ENCODE assay signal across 13 mouse cellular contexts in the genomic region with DNA sequence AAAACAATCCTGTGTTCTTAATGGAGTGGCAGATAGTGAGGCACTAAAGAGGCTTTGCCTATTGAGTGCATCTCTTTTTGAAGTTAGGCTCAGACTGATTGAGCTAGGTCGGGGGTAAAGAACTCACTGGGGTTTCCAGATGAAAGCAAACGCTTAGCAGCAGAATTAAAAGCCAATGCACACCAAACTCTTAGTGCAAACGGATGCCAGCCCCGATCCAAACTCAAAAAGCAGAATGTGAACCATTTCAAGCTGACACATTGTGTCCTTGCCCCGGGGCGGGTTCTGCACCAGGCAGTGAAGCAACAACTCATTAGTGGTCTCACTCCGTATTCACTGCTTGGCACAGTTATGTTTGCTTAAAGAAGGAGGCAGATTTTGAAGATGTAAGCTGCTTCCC. TPM values are rescaled to one million over a fixed set of nuclear protein-coding genes. Genes with fewer than 3 reads are reported as not detected.
DNase-seq lines count a peak whose midpoint lies in the region; ATAC-seq and TF ChIP-seq lines count a peak whose summit lies in the region.
"Had no signal": no experiment of that assay in that cellular context is flagged by ENCODE, and none has a peak within 500 bp of the region (broad histone marks: within the 10 kb centered on the region; RNA-seq: fewer than 3 reads in every experiment).

No protein-coding gene starts in this region.

- no peak overlapping the region for H3K4me3 ChIP-seq in forebrain, embryonic 12.5 days (replicated peaks)
- no peak overlapping the region for H3K4me3 ChIP-seq in limb, embryonic 11.5 days (ENCODE audit: low read depth, low read length)
- H3K4me3 ChIP-seq in kidney, adult 2 months (ENCODE audit: insufficient read depth, low read depth, low read length), result no peak overlapping the region
- H3K4me3 ChIP-seq: embryonic facial prominence, embryonic 12.5 days; stomach, embryonic 15.5 days had no signal

- H3K9ac ChIP-seq in forebrain, embryonic 12.5 days, result 0 out of 2 replicates have a peak overlapping the region, but pooled peaks have one; percentile 7
- H3K9ac ChIP-seq in limb, embryonic 11.5 days (ENCODE audit: low read length), result no peak overlapping the region
- H3K9ac ChIP-seq: embryonic facial prominence, embryonic 12.5 days; liver, postnatal 0 days; stomach, embryonic 15.5 days had no signal

- H3K36me3 ChIP-seq in forebrain, embryonic 12.5 days (replicated peaks), result no peaks in the 10 kb centered on the region
- H3K36me3 ChIP-seq in limb, embryonic 11.5 days (ENCODE audit: control insufficient read depth, insufficient read depth, low read length), result no peaks in the 10 kb centered on the region
- no peaks in the 10 kb centered on the region for H3K36me3 ChIP-seq in kidney, adult 2 months (ENCODE audit: control insufficient read depth, insufficient read depth, low read length)
- H3K36me3 ChIP-seq: embryonic facial prominence, embryonic 12.5 days; stomach, embryonic 15.5 days had no signal

- H3K27ac ChIP-seq in forebrain, embryonic 12.5 days, result no peak overlapping the region
- H3K27ac ChIP-seq in limb, embryonic 11.5 days (replicated peaks; ENCODE audit: low read depth, low read length), result no peak overlapping the region
- H3K27ac ChIP-seq in kidney, adult 2 months (ENCODE audit: insufficient read depth, low read depth, low read length), result no peak overlapping the region
- H3K27ac ChIP-seq: embryonic facial prominence, embryonic 12.5 days; stomach, embryonic 15.5 days had no signal

- no peak for TF ChIP-seq POLR2A in kidney, adult 2 months (IDR thresholded peaks at IDR 0.05; ENCODE audit: low read depth, low read length)

- peak overlapping the region; percentile 30; the same call in 1 of the 2 replicates for H3K4me2 ChIP-seq in forebrain, embryonic 12.5 days
- no peak overlapping the region for H3K4me2 ChIP-seq in limb, embryonic 11.5 days (ENCODE audit: low read depth, severe bottlenecking)
- H3K4me2 ChIP-seq: embryonic facial prominence, embryonic 12.5 days; stomach, embryonic 15.5 days had no signal

- DNase-seq in right cerebral cortex, postnatal 4 days, result peak; percentile 13
- DNase-seq in right cerebral cortex, adult 2 months (ENCODE audit: low spot score in 2 of 2), result no peak
- DNase-seq in limb, embryonic 11.5 days (ENCODE audit: low spot score), result peak; percentile 44
- DNase-seq in liver, result no peak
- DNase-seq in kidney, adult 2 months, result no peak
- DNase-seq in thymus, adult 18-20 months, result no peak
- DNase-seq: heart, postnatal 14 days; liver, postnatal 0 days had no signal

- ATAC-seq in forebrain, embryonic 12.5 days (ENCODE audit: low FRiP score), result peak; percentile 61; the same call in 1 of the 2 replicates
- ATAC-seq in limb, embryonic 11.5 days (ENCODE audit: insufficient number of reproducible peaks, low FRiP score, low TSS enrichment, low read depth), result no peak
- no peak for ATAC-seq in granulocyte monocyte progenitor cell, adult 5-6 weeks (replicated peaks; ENCODE audit: poor library complexity, severe bottlenecking)
- ATAC-seq: liver, postnatal 0 days had no signal

- WGBS in forebrain, embryonic 12.5 days, result 1% methylated on average over 7 of the region's 7 CpGs
- 10% methylated on average over 7 of the region's 7 CpGs for WGBS in limb, embryonic 11.5 days
- WGBS in kidney, adult 2 months, result 18% methylated on average over 7 of the region's 7 CpGs

- TF ChIP-seq CTCF in kidney, adult 2 months (conservative IDR thresholded peaks at IDR 0.05; ENCODE audit: insufficient read depth, insufficient read length, low read depth, low read length), result no peak

- no peaks in the 10 kb centered on the region for H3K9me3 ChIP-seq in forebrain, embryonic 12.5 days
- H3K9me3 ChIP-seq in limb, embryonic 11.5 days (ENCODE audit: control insufficient read depth, low read length), result no peaks in the 10 kb centered on the region
- H3K9me3 ChIP-seq: embryonic facial prominence, embryonic 12.5 days; stomach, embryonic 15.5 days had no signal

- peaks cover 3% of the 10 kb centered on the region; the same call in 1 of the 2 replicates for H3K27me3 ChIP-seq in forebrain, embryonic 12.5 days
- H3K27me3 ChIP-seq in limb, embryonic 11.5 days (ENCODE audit: control insufficient read depth, insufficient read depth, low read length), result no peaks in the 10 kb centered on the region
- no peaks in the 10 kb centered on the region for H3K27me3 ChIP-seq in kidney, adult 2 months (replicated peaks; ENCODE audit: control insufficient read depth, insufficient read depth, low read length)
- H3K27me3 ChIP-seq: CH12.LX; embryonic facial prominence, embryonic 12.5 days; stomach, embryonic 15.5 days had no signal

- H3K4me1 ChIP-seq in forebrain, embryonic 12.5 days, result peaks cover 15% of the 10 kb centered on the region
- peaks cover 7% of the 10 kb centered on the region for H3K4me1 ChIP-seq in limb, embryonic 11.5 days (ENCODE audit: control insufficient read depth, insufficient read depth, low read length)
- no peaks in the 10 kb centered on the region for H3K4me1 ChIP-seq in kidney, adult 2 months (ENCODE audit: control insufficient read depth, insufficient read depth, low read length)
- H3K4me1 ChIP-seq: stomach, embryonic 15.5 days had no signal

RNA-seq across cellular contexts. Expression of a gene that starts 35.1 kb away (rescaled TPM):
- 8.9 and 10.0 TPM in 2 replicates for polyA plus RNA-seq in forebrain, embryonic 12.5 days (2016; fragmentation: Nextera tagmentation; extraction: Ambion mirVana)
- polyA plus RNA-seq in limb, embryonic 11.5 days (2014; fragmentation: Nextera tagmentation; extraction: Ambion mirVana), result 12.1 and 12.5 TPM in 2 replicates
- 0.73 and 0.98 TPM in 2 replicates for total RNA-seq in granulocyte monocyte progenitor cell, adult 5-6 weeks (2014; fragmentation: Nextera tagmentation)
- total RNA-seq in granulocyte monocyte progenitor cell, adult 5-6 weeks (2017), result 4.1 and 4.5 TPM in 2 replicates
- 2.8 and 3.7 TPM in 2 replicates for polyA plus RNA-seq in kidney, adult 2 months (2012; rRNA removed)
- total RNA-seq: CH12.LX had no signal

RNA-seq across cellular contexts. Expression of a gene that starts 38.9 kb away (rescaled TPM):
- polyA plus RNA-seq in forebrain, embryonic 12.5 days (2016; fragmentation: Nextera tagmentation; extraction: Ambion mirVana), result 0.46 and 0.50 TPM in 2 replicates
- 0.60 and 1.1 TPM in 2 replicates for polyA plus RNA-seq in limb, embryonic 11.5 days (2014; fragmentation: Nextera tagmentation; extraction: Ambion mirVana)
- total RNA-seq in granulocyte monocyte progenitor cell, adult 5-6 weeks (2014; fragmentation: Nextera tagmentation), result not detected in 2 replicates
- 0.30 TPM in 1 of 2 replicates, not detected in the other for total RNA-seq in granulocyte monocyte progenitor cell, adult 5-6 weeks (2017)
- polyA plus RNA-seq in kidney, adult 2 months (2012; rRNA removed), result 0.20 and 0.38 TPM in 2 replicates
- total RNA-seq: CH12.LX had no signal

Comparison
In these comparisons a context has a peak if more than half of its experiments do, and no peak if none do; other contexts are left out.
1. DNase-seq: peak in right cerebral cortex, postnatal 4 days (single experiment) and limb, embryonic 11.5 days (single experiment); none in right cerebral cortex, adult 2 months (0 of 2), liver (single experiment), kidney, adult 2 months (single experiment) and thymus, adult 18-20 months (0 of 2).